In the genomic region with DNA sequence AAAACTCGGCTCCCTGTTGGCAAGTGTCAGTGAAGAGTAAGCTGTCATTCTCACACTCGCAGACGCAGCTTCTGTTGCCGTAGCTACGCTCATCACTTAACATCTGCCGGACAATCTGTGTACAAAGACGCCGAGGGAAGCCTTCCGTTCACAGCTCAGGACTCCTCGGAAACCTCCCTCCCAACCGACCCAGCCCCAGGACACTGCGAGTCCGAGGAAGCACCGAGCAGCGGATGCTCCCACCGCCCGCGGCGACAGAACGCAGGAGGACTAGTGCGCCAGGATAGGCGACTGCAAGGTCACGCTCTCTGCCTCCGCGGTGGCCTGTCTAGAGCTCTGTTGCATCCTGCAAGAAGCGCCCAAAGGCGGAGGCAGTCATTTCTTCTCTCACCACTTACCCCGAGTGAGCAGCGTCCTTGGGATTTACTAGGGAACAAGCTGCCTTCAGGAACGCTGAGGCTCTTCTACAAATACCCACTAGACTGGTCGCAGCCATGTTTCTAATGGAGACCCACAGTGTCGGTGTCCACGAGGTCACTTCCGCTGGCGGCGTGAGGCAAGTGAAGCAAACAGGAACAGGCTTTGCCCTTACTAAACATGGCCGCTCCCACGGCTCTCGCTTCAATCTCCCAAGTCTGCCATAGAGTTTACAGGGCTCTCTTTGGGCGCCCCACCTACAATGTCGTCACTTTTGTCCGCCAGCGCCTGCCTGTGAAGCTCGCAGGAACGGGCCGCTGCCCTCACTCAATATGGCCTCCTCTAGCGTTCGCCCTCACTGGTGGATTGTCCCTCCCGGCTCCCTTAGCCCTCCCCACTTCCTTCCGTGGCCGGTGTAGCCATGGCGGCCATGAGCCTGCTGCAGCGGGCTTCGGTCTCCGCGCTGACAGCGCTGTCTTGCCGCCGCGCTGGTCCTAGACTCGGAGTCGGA, we compare ENCODE assay signal across 7 mouse cellular contexts. TPM values are rescaled to one million over a fixed set of nuclear protein-coding genes. Genes with fewer than 3 reads are reported as not detected.
DNase-seq lines count a peak whose midpoint lies in the region; ATAC-seq lines count a peak whose summit lies in the region.

Gene Ndufb5 (plus strand): TSS at position 747 of the 928 bp plus-strand sequence.

- H3K27ac ChIP-seq in intestine, embryonic 15.5 days = peak within 1 kb of the TSS; percentile 81
- H3K27ac ChIP-seq in midbrain, embryonic 10.5 days (replicated peaks) = peak within 1 kb of the TSS; percentile 90

- DNase-seq in adrenal gland, adult 2 months = peak; percentile 99
- peak; percentile 96 for DNase-seq in embryo, embryonic 11.5 days (ENCODE audit: low read depth, low spot score)
- DNase-seq in gastrocnemius, postnatal 36 days = peak; percentile 96
- DNase-seq in left cerebral cortex, postnatal 25 days (ENCODE audit: low spot score in 2 of 2) = peak; percentile 99 to 100
- peak; percentile 98 for DNase-seq in midbrain, embryonic 10.5 days (ENCODE audit: low spot score)
- peak; percentile 91 for DNase-seq in right cerebral cortex, postnatal 4 days

- intact Hi-C loops in gastrocnemius, postnatal 36 days (cut with DNase I) = loop anchor here (5.0 to 10.0 kb wide), 2 partner anchors 81 to 158 kb away; partner anchors contain the start of gene Usp13
- intact Hi-C loops in left cerebral cortex, postnatal 25 days (cut with DNase I) = loop anchor here (1.0 to 2.0 kb wide), 2 partner anchors 28 to 80 kb away; partner anchors contain the start of gene Usp13

- peaks cover 10% of the 10 kb centered on the region; the same call in 1 of the 2 replicates for H3K4me1 ChIP-seq in intestine, embryonic 15.5 days (replicated peaks)
- H3K4me1 ChIP-seq in midbrain, embryonic 10.5 days = peaks cover 23% of the 10 kb centered on the region

- peak within 1 kb of the TSS; percentile 81 for H3K9ac ChIP-seq in intestine, embryonic 15.5 days

- under 1% methylated on average over 62 of the region's 62 CpGs for WGBS in intestine, embryonic 15.5 days
- WGBS in midbrain, embryonic 10.5 days = under 1% methylated on average over 62 of the region's 62 CpGs

- no peaks in the 10 kb centered on the region for H3K27me3 ChIP-seq in intestine, embryonic 15.5 days (replicated peaks)
- no peaks in the 10 kb centered on the region for H3K27me3 ChIP-seq in midbrain, embryonic 10.5 days (ENCODE audit: low read depth, poor library complexity, severe bottlenecking)

- peak within 1 kb of the TSS; percentile 84 for H3K4me3 ChIP-seq in intestine, embryonic 15.5 days (replicated peaks)
- peak within 1 kb of the TSS; percentile 73 for H3K4me3 ChIP-seq in midbrain, embryonic 10.5 days

- H3K4me2 ChIP-seq in intestine, embryonic 15.5 days (replicated peaks) = peak within 1 kb of the TSS; percentile 69

- no peaks in the 10 kb centered on the region for H3K9me3 ChIP-seq in intestine, embryonic 15.5 days
- no peaks in the 10 kb centered on the region for H3K9me3 ChIP-seq in midbrain, embryonic 10.5 days (replicated peaks)

- ATAC-seq in intestine, embryonic 15.5 days = peak; percentile 98

- H3K36me3 ChIP-seq in intestine, embryonic 15.5 days = peaks cover 11% of the 10 kb centered on the region; the same call in 1 of the 2 replicates
- peaks cover 38% of the 10 kb centered on the region for H3K36me3 ChIP-seq in midbrain, embryonic 10.5 days

RNA-seq across cellular contexts. Expression of gene Ndufb5, which starts in this region (rescaled TPM):
- 100 to 1,000 TPM; 306 to 393 TPM for total RNA-seq in adrenal gland, adult 2 months (2021)
- 475 and 574 TPM in 2 replicates for polyA plus RNA-seq in adrenal gland, adult 2 months (2012; rRNA removed)
- 100 to 1,000 TPM; 610 to 618 TPM for total RNA-seq in gastrocnemius, postnatal 36 days (2021)
- polyA plus RNA-seq in intestine, embryonic 15.5 days (2015; fragmentation: Nextera tagmentation; extraction: Ambion mirVana) = 372 and 411 TPM in 2 replicates
- 100 to 1,000 TPM; 212 to 213 TPM for total RNA-seq in left cerebral cortex, postnatal 25 days (2021)
- 273 and 298 TPM in 2 replicates for polyA plus RNA-seq in midbrain, embryonic 10.5 days (2016; fragmentation: Nextera tagmentation; extraction: Ambion mirVana)

Comparison
In these comparisons a context has a peak if more than half of its experiments do, and no peak if none do; other contexts are left out.
1. Peak in every context shown above with its lines: DNase-seq, ATAC-seq, H3K4me3 ChIP-seq and H3K27ac ChIP-seq.